In the genomic region with DNA sequence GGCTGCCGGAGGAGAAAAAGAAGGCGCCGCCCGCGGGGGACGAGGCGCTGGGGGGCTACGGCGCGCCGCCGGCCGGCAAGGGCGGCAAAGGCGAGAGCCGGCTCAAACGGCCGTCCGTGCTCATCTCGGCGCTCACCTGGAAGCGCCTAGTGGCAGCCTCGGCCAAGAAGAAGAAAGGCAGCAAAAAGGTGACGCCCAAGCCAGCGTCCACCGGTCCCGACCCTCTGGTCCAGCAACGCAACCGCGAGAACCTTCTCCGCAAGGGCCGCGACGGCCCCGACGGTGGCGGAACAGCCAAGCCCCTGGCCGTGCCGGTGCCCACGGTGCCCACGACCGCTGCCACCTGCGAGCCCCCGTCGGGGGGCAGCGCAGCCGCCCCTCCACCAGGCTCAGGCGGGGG, we compare ENCODE assay signal across 10 mouse cellular contexts. TPM values are rescaled to one million over a fixed set of nuclear protein-coding genes. Genes with fewer than 3 reads are reported as not detected.
DNase-seq lines count a peak whose midpoint lies in the region; ATAC-seq and TF ChIP-seq lines count a peak whose summit lies in the region.
"Had no signal": no experiment of that assay in that cellular context is flagged by ENCODE, and none has a peak within 500 bp of the region (broad histone marks: within the 10 kb centered on the region; RNA-seq: fewer than 3 reads in every experiment).

No protein-coding gene starts in this region.

- intact Hi-C loops in heart, adult 2 months (cut with DNase I) = no loop called here
- intact Hi-C loops in heart, postnatal 14 days (cut with DNase I) = no loop called here
- intact Hi-C loops in left cerebral cortex, postnatal 36 days (cut with DNase I) = no loop called here

- no peaks in the 10 kb centered on the region for H3K9me3 ChIP-seq in intestine, embryonic 14.5 days (ENCODE audit: control insufficient read depth, low read length)
- no peaks in the 10 kb centered on the region for H3K9me3 ChIP-seq in neural tube, embryonic 14.5 days (ENCODE audit: control insufficient read depth, low read length)

- no peak for TF ChIP-seq EP300 in heart, adult 2 months (IDR thresholded peaks at IDR 0.05; ENCODE audit: insufficient read depth, low read depth, low read length)

- no peaks in the 10 kb centered on the region for H3K79me2 ChIP-seq in heart, adult 2 months (replicated peaks; ENCODE audit: control insufficient read depth, insufficient read depth, low read length)

- WGBS in heart, adult 2 months = under 1% methylated on average over 46 of the region's 48 CpGs
- 4% methylated on average over 48 of the region's 48 CpGs for WGBS in thymus, adult 2 months
- WGBS in intestine, embryonic 14.5 days = under 1% methylated on average over 43 of the region's 48 CpGs
- WGBS in neural tube, embryonic 14.5 days = under 1% methylated on average over 41 of the region's 48 CpGs

- TF ChIP-seq CTCF in heart, adult 2 months (IDR thresholded peaks at IDR 0.05) = no peak
- 0 out of 2 replicates have a peak, but pooled peaks have one; percentile 12 for TF ChIP-seq CTCF in thymus, adult 2 months (IDR thresholded peaks at IDR 0.05; ENCODE audit: borderline replicate concordance, control insufficient read depth, extremely low read depth, insufficient read depth, low read length, poor library complexity)

- H3K4me3 ChIP-seq in heart, adult 2 months = peak overlapping the region; percentile 45
- H3K4me3 ChIP-seq in thymus, adult 2 months (ENCODE audit: control insufficient read depth, insufficient read depth, low read length) = peak overlapping the region; percentile 37
- peak overlapping the region; percentile 49 for H3K4me3 ChIP-seq in intestine, embryonic 14.5 days (ENCODE audit: low read depth, low read length)
- H3K4me3 ChIP-seq in neural tube, embryonic 14.5 days (ENCODE audit: low read depth, low read length) = peak overlapping the region; percentile 94

- H3K9ac ChIP-seq in heart, adult 2 months (ENCODE audit: low read depth, low read length) = no peak overlapping the region
- H3K9ac ChIP-seq in intestine, embryonic 14.5 days (ENCODE audit: low read length) = no peak overlapping the region
- H3K9ac ChIP-seq in neural tube, embryonic 14.5 days (replicated peaks; ENCODE audit: low read depth, low read length) = peak overlapping the region; percentile 93

- no peak for DNase-seq in heart, adult 2 months
- DNase-seq in heart, postnatal 14 days = no peak
- no peak for DNase-seq in thymus, adult 2 months
- no peak for DNase-seq in thymus, postnatal 4 days
- DNase-seq in intestine, embryonic 14.5 days (ENCODE audit: low spot score) = no peak
- no peak for DNase-seq in left cerebral cortex, postnatal 36 days (ENCODE audit: low spot score in 2 of 2)
- DNase-seq in spleen, postnatal 14 days (ENCODE audit: low spot score in 2 of 2) = no peak

- ATAC-seq in intestine, embryonic 14.5 days (replicated peaks; ENCODE audit: low FRiP score, low TSS enrichment, low read depth) = no peak; the same call in 1 of the 2 replicates
- ATAC-seq in neural tube, embryonic 14.5 days (ENCODE audit: low read depth) = no peak

- H3K27ac ChIP-seq in heart, adult 2 months = no peak overlapping the region
- H3K27ac ChIP-seq in thymus, adult 2 months (ENCODE audit: control insufficient read depth, insufficient read depth, low read length) = no peak overlapping the region
- no peak overlapping the region for H3K27ac ChIP-seq in intestine, embryonic 14.5 days (ENCODE audit: low read depth)
- peak overlapping the region; percentile 85 for H3K27ac ChIP-seq in neural tube, embryonic 14.5 days (ENCODE audit: low read depth, low read length)

- no peak for TF ChIP-seq POLR2A in heart, adult 2 months (IDR thresholded peaks at IDR 0.05; ENCODE audit: insufficient read depth, low read depth, low read length)
- TF ChIP-seq POLR2A in thymus, adult 2 months (IDR thresholded peaks at IDR 0.05; ENCODE audit: control insufficient read depth, extremely low read depth, insufficient read depth, low read length, poor library complexity) = no peak

- H3K27me3 ChIP-seq in heart, adult 2 months (ENCODE audit: control insufficient read depth, insufficient read depth, low read length) = peaks cover 41% of the 10 kb centered on the region
- H3K27me3 ChIP-seq in thymus, adult 2 months (ENCODE audit: control insufficient read depth, insufficient read depth, low read length) = peaks cover 29% of the 10 kb centered on the region
- peaks cover 98% of the 10 kb centered on the region for H3K27me3 ChIP-seq in intestine, embryonic 14.5 days (replicated peaks; ENCODE audit: control insufficient read depth, insufficient read depth, low read length)
- peaks cover 11% of the 10 kb centered on the region; the same call in 1 of the 2 replicates for H3K27me3 ChIP-seq in neural tube, embryonic 14.5 days (ENCODE audit: control insufficient read depth, insufficient read depth, low read length)

- H3K36me3 ChIP-seq in heart, adult 2 months (ENCODE audit: control insufficient read depth, insufficient read depth, low read length) = no peaks in the 10 kb centered on the region
- no peaks in the 10 kb centered on the region for H3K36me3 ChIP-seq in thymus, adult 2 months (ENCODE audit: control insufficient read depth, insufficient read depth, low read length)
- no peaks in the 10 kb centered on the region for H3K36me3 ChIP-seq in intestine, embryonic 14.5 days (ENCODE audit: control insufficient read depth, insufficient read depth, low read length)
- no peaks in the 10 kb centered on the region for H3K36me3 ChIP-seq in neural tube, embryonic 14.5 days (ENCODE audit: control insufficient read depth, insufficient read depth, low read length)

- peak overlapping the region; percentile 98 for H3K4me2 ChIP-seq in intestine, embryonic 14.5 days (ENCODE audit: low read length)
- H3K4me2 ChIP-seq in neural tube, embryonic 14.5 days (ENCODE audit: low read depth, low read length) = peak overlapping the region; percentile 83

- H3K4me1 ChIP-seq in heart, adult 2 months (ENCODE audit: control insufficient read depth, insufficient read depth, low read length) = no peaks in the 10 kb centered on the region
- H3K4me1 ChIP-seq in thymus, adult 2 months (replicated peaks; ENCODE audit: control insufficient read depth, insufficient read depth, low read length) = peaks cover 13% of the 10 kb centered on the region; the same call in 1 of the 2 replicates
- H3K4me1 ChIP-seq in intestine, embryonic 14.5 days (replicated peaks; ENCODE audit: control insufficient read depth, insufficient read depth, low read length) = peaks cover 3% of the 10 kb centered on the region
- peaks cover 26% of the 10 kb centered on the region for H3K4me1 ChIP-seq in neural tube, embryonic 14.5 days (ENCODE audit: control insufficient read depth, insufficient read depth, low read length)

RNA-seq across cellular contexts. Expression of gene Cdk5r2, which starts 0.4 kb away (rescaled TPM):
- total RNA-seq in heart, adult 2 months (2021) = under 1 TPM in 1 of 2 experiments, not detected in 1; 0.07 TPM
- 0.06 and 0.15 TPM in 2 replicates for polyA plus RNA-seq in heart, adult 2 months (2012; rRNA removed)
- total RNA-seq in heart, postnatal 14 days (2021) = not detected
- polyA plus RNA-seq in thymus, adult 2 months (2012; rRNA removed) = 0.31 and 0.34 TPM in 2 replicates
- 0.28 and 0.36 TPM in 2 replicates for polyA plus RNA-seq in intestine, embryonic 14.5 days (2014; fragmentation: Nextera tagmentation; extraction: Ambion mirVana)
- polyA plus RNA-seq in neural tube, embryonic 14.5 days (2014; fragmentation: Nextera tagmentation; extraction: Ambion mirVana) = 14.4 and 19.6 TPM in 2 replicates
- total RNA-seq in left cerebral cortex, postnatal 36 days (2021) = 100 to 1,000 TPM; 384 to 481 TPM
- total RNA-seq: MEL had no signal

RNA-seq across cellular contexts. Expression of gene Fev, which starts 30.1 kb away (rescaled TPM):
- not detected for total RNA-seq in heart, adult 2 months (2021)
- 0.10 TPM in 1 of 2 replicates, not detected in the other for polyA plus RNA-seq in heart, adult 2 months (2012; rRNA removed)
- total RNA-seq in heart, postnatal 14 days (2021) = not detected
- 0.24 and 0.26 TPM in 2 replicates for polyA plus RNA-seq in thymus, adult 2 months (2012; rRNA removed)
- 0.55 and 1.4 TPM in 2 replicates for polyA plus RNA-seq in intestine, embryonic 14.5 days (2014; fragmentation: Nextera tagmentation; extraction: Ambion mirVana)
- not detected in 2 replicates for polyA plus RNA-seq in neural tube, embryonic 14.5 days (2014; fragmentation: Nextera tagmentation; extraction: Ambion mirVana)
- not detected for total RNA-seq in left cerebral cortex, postnatal 36 days (2021)
- total RNA-seq: MEL had no signal
- polyA plus RNA-seq: gonadal fat pad, adult 2 months had no signal

RNA-seq across cellular contexts. Expression of gene Cryba2, which starts 37.8 kb away (rescaled TPM):
- total RNA-seq in heart, adult 2 months (2021) = not detected
- 0.16 TPM in 1 of 2 replicates, not detected in the other for polyA plus RNA-seq in heart, adult 2 months (2012; rRNA removed)
- not detected for total RNA-seq in heart, postnatal 14 days (2021)
- polyA plus RNA-seq in thymus, adult 2 months (2012; rRNA removed) = 1.0 and 1.5 TPM in 2 replicates
- 2.5 TPM in 1 of 2 replicates, not detected in the other for polyA plus RNA-seq in intestine, embryonic 14.5 days (2014; fragmentation: Nextera tagmentation; extraction: Ambion mirVana)
- 0.40 and 1.7 TPM in 2 replicates for polyA plus RNA-seq in neural tube, embryonic 14.5 days (2014; fragmentation: Nextera tagmentation; extraction: Ambion mirVana)
- total RNA-seq in left cerebral cortex, postnatal 36 days (2021) = 1 to 10 TPM in 1 of 2 experiments, not detected in 1; 1.2 TPM
- total RNA-seq: MEL had no signal

Comparison
In these comparisons a context has a peak if more than half of its experiments do, and no peak if none do; other contexts are left out.
1. H3K4me3 ChIP-seq: peak in every context shown above with its lines; median percentile 94 in neural tube, embryonic 14.5 days; 49 in intestine, embryonic 14.5 days; 45 in heart, adult 2 months; 37 in thymus, adult 2 months.
2. RNA of gene Cdk5r2, which starts 0.4 kb away (polyA plus RNA-seq): 14.4 to 19.6 TPM in neural tube, embryonic 14.5 days; 0.31 to 0.34 TPM in thymus, adult 2 months, 0.28 to 0.36 TPM in intestine, embryonic 14.5 days and 0.06 to 0.15 TPM in heart, adult 2 months; every median in the first group is over 10 times any median in the second.